Mouse (Mus musculus) retina, postnatal 1 day (tissue): Measurements from ENCODE around the gene Tsc22d4.

Experiments
- DNase-seq: peaks from one replicate; pipeline ENCODE4 v3.0.0-alpha.2; 2012

The Tsc22d4 gene

DNA sequence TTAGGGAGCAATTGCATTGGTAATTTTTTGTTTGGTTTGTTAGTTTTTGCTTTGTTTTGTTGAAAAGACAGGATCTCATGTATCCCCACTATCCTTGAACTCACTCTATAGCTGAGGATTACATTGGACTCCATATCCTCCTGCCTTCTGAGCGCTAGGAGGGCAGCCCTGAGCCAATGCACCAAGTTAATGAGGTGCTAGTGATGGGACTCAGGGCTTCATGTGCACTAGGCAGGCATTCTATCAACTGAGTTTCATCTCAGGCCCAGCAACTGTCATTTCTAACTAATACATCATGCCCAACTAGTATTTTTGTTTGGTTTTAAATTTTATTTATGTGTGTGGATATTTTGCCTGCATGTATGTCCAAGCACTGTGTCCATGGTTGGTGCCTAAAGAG lies 60.6 kb downstream of the Tsc22d4 start:
- DNase-seq, result no peak

DNA sequence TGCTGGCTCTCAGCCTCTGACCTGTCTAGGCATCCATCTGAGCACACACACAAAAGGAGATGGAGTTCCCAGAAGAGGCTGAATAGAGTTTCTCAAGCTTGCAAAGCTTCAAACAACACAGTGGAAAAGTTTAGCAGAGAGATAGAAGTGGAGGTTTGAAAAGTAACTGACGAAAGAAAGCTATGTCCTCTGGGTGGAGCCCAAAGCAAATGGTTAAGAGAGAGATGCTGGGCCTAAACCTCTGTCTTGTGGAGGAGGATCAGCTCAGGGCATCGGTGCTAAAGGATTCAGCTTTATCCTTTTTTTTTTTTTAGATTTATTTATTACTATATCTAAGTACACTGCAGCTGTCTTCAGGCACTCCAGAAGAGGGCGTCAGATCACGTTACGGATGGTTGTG lies 62.8 kb downstream of the Tsc22d4 start:
- DNase-seq, result no peak

DNA sequence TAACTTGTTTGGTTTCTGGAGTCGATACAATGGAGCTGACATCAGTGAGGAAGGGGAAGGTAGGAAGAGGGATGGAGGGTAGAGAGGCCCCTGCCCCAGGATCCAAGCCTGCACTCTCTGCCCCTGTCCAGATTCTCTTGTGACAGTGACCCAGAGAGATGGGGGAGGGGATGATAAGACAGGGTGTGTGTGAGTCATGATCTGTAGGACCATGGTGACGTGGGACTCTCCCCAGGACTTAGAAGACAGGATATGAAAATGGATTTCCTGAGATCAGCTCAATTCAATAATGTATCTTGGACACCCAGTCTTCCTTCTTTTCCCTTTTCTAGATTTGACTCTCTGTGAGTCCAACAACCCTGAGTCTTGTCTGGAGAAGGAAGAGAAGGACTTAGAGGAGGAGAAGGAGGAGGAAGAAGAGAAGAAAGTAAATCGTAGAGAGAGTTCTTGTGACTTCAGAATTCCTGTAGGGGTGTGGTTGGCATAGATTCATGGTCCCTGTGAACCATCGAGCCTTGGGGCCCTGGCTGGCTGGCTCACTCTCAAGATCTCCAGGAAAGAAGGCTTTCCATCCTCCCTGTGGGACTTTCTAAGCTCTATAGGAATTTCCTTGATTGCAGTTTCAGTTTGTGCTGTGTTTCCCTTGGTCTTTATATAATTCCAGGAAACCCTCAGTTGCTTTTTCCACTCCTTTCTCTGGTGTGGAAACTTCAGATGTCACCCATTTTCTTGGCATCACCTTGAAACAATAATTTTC lies 72.1 kb downstream of the Tsc22d4 start:
- DNase-seq, result no peak
